Mouse (Mus musculus) lung, postnatal 0 days (tissue): ENCODE results near the gene Hhex.

Experiments
- CTCF ChIP-seq: IDR thresholded peaks from 2 replicates; pipeline ENCODE4 v1.5.1; 2016; ENCODE audit warnings: antibody characterized with exemption, mild to moderate bottlenecking
- EP300 ChIP-seq: IDR thresholded peaks from 2 replicates; pipeline ENCODE4 v1.6.1; 2016; ENCODE audit warnings: antibody characterized with exemption, mild to moderate bottlenecking, control low read depth

DNA sequence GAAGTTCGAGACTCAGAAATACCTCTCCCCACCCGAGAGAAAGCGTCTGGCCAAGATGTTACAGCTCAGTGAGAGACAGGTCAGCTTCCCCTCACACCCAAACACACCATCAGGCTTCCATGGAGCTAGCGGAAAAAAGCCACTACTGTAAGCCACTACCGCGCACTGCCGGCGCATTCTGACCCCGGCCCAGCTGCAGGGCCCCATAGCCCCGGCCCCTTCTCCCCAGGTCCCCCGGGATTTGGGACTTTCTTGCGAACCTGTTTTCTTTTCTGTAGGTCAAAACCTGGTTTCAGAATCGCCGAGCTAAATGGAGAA lies 2.6 kb downstream of the Hhex start:
- TF ChIP-seq EP300 (no peak), CTCF (no peak)
